Mouse (Mus musculus) MEL (cell line): ENCODE results near the gene Atp6v1g2.

ENCODE experiments used
- CTCF ChIP-seq, 3 experiments: IDR thresholded peaks in 2 of 3; conservative IDR thresholded peaks in 1 of 3; 2 replicates each; pipeline ENCODE4 v1.5.1; 2011 to 2012; ENCODE audit warnings: low read length in 3 of 3, low read depth in 2 of 3, mild to moderate bottlenecking in 2 of 3, improper control_type of control experiment in 1 of 3, inconsistent platforms in 1 of 3, mixed read lengths in 1 of 3, moderate library complexity in 1 of 3; ENCODE audit not compliant: control insufficient read depth in 1 of 3, insufficient read depth in 1 of 3, poor library complexity in 1 of 3, severe bottlenecking in 1 of 3
- GABPA ChIP-seq: IDR thresholded peaks from 2 replicates; pipeline ENCODE4 v1.6.1; 2012; ENCODE audit warnings: low read depth, mild to moderate bottlenecking, inconsistent platforms, low read length, improper control_type of control experiment, moderate library complexity
- GATA1 ChIP-seq: IDR thresholded peaks from 2 replicates; pipeline ENCODE4 v1.6.1; 2011; ENCODE audit warnings: low read depth, low read length, improper control_type of control experiment
- POLR2A ChIP-seq, 2 experiments: IDR thresholded peaks; 2 replicates each; pipeline ENCODE4 v1.6.1; 2011 to 2012; ENCODE audit warnings: low read length in 2 of 2, mild to moderate bottlenecking in 2 of 2, control low read depth in 1 of 2, improper control_type of control experiment in 1 of 2, low read depth in 1 of 2, moderate library complexity in 1 of 2; ENCODE audit not compliant: control insufficient read depth in 1 of 2, insufficient read depth in 1 of 2, poor library complexity in 1 of 2

GRCm38 (mm10) chr17:35187959-35188610 is 45.4 kb upstream of the Atp6v1g2 start, which contains the start of gene Lst1:
- TF ChIP-seq CTCF (IDR thresholded peaks at IDR 0.05 in 2 of 3, conservative IDR thresholded peaks at IDR 0.05 in 1 of 3; ENCODE audit: control insufficient read depth in 1 of 3, insufficient read depth in 1 of 3, low read depth in 2 of 3, low read length in 3 of 3, poor library complexity in 1 of 3, severe bottlenecking in 1 of 3): no peak
- no peak for TF ChIP-seq POLR2A (IDR thresholded peaks at IDR 0.05; ENCODE audit: control insufficient read depth in 1 of 2, insufficient read depth in 1 of 2, low read depth in 1 of 2, low read length in 2 of 2, poor library complexity in 1 of 2)
- TF ChIP-seq GATA1: no peak
- TF ChIP-seq GABPA: no peak
